Mouse (Mus musculus) forebrain, embryonic 15.5 days (tissue): ENCODE measurements around the gene Sult5a1. TPM values are rescaled to one million over a fixed set of nuclear protein-coding genes. Genes with fewer than 3 reads are reported as not detected.
"Not testable (repeated sequence)": the region's sequence is repeated elsewhere in the genome, so short reads cannot be mapped to it uniquely, and the experiment has no call there.

Experiments
- ATAC-seq: fragments of 200-750 bp; cut with Nextera tagmentation; replicated peaks from 2 replicates; pipeline ENCODE4 v1.8.0; 2017; ENCODE audit warnings: mild to moderate bottlenecking, moderate TSS enrichment, moderate library complexity
- H3K27ac ChIP-seq: fragments of 300-500 bp; sonication (generic); replicated peaks from 2 replicates; pipeline ENCODE4 v1.5.1; 2015; ENCODE audit warnings: mild to moderate bottlenecking, inconsistent platforms
- H3K27me3 ChIP-seq: fragments of 300-500 bp; sonication (generic); 2 replicates; pipeline ENCODE4 v1.6.1; 2015; ENCODE audit warnings: inconsistent platforms
- H3K36me3 ChIP-seq: fragments of 300-500 bp; sonication (generic); 2 replicates; pipeline ENCODE4 v1.6.1; 2015; ENCODE audit warnings: mild to moderate bottlenecking, inconsistent platforms
- H3K4me1 ChIP-seq: fragments of 300-500 bp; sonication (generic); 2 replicates; pipeline ENCODE4 v1.6.1; 2015; ENCODE audit warnings: inconsistent platforms
- H3K4me2 ChIP-seq: fragments of 300-500 bp; sonication (generic); replicated peaks from 2 replicates; pipeline ENCODE4 v1.6.1; 2015; ENCODE audit warnings: mild to moderate bottlenecking, inconsistent platforms
- H3K4me3 ChIP-seq: fragments of 300-500 bp; sonication (generic); 2 replicates; pipeline ENCODE4 v1.5.1; 2015; ENCODE audit warnings: mild to moderate bottlenecking, inconsistent platforms
- H3K9ac ChIP-seq: fragments of 300-500 bp; sonication (generic); replicated peaks from 2 replicates; pipeline ENCODE4 v1.6.1; 2015; ENCODE audit warnings: mild to moderate bottlenecking, inconsistent platforms
- H3K9me3 ChIP-seq: fragments of 300-500 bp; sonication (generic); 2 replicates; pipeline ENCODE4 v1.6.1; 2016; ENCODE audit warnings: inconsistent platforms
- WGBS: fragments of 180-500 bp; shearing (Covaris S2); methylation state at CpG from one replicate; pipeline ENCODE4 v1.1.7; 2015; ENCODE audit warnings: mixed read lengths; 5-methylcytosine and 5-hydroxymethylcytosine counted together
- polyA plus RNA-seq: library from polyadenylated mRNA; unstranded; fragments of >200 nt; fragmentation: Nextera tagmentation; extraction: Ambion mirVana; gene quantifications from 2 replicates; pipeline ENCODE4 v1.2.1, GENCODE M21; 2015

The Sult5a1 gene
- 0.69 and 1.0 TPM in 2 replicates for polyA plus RNA-seq

DNA sequence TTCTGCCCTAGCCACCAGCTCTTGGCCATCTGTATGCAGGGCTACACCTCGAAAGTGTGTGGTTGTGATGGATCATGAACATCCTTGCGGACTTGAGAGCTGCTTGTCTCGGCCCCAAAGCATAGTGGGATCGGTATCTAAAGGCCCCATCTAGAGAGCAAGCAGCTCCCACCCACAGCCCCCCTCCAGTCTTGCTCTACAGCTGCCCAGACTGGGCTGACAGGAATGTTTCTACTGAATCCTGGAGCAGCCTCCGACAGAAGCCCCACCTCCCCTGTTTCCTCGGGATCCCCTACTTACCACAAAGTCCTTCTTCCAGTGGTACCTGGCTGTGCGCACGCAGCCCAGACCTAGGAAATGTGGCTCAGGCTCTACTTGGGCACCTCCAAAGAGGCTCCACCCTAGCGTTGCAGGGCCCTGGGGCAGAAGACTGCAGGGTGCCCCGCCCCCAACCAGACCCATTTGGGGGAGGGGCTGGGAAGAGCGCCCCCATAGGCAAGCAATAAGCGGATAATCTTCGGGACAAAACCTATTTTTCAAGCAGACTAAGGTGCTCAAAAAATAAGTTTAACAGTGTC, at the start of gene Sult5a1:
TSS of gene Sult5a1 (minus strand) at position 428 of the 578 bp plus-strand sequence.
- Histone ChIP-seq H3K4me1 (no peaks in the 10 kb centered on the region), H3K9me3 (no peaks in the 10 kb centered on the region), H3K36me3 (no peaks in the 10 kb centered on the region), H3K27me3 (no peaks in the 10 kb centered on the region), H3K4me3 (no peak within 1 kb of the TSS), H3K4me2 (no peak within 1 kb of the TSS), H3K9ac (no peak within 1 kb of the TSS), H3K27ac (no peak within 1 kb of the TSS)
- 35% methylated on average over 13 of the region's 13 CpGs for WGBS
- no peak for ATAC-seq

DNA sequence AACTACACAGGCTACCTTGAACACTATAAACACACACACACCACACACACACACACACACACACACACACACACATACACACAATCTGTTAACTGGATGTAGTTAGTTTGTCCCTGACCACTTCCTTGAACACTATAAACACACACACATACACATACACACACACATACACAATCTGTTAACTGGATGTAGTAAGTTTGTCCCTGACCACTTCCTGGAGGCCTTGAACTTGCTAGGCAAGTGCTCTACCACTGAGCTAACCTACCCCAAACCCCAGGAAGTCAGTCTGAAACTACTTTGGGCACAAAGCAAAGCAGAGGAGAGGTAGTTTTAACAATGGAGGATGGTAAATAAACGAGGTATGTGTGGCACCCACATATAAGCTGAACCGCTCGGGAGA, 45.5 kb upstream of the Sult5a1 start:
- no peaks in the 10 kb centered on the region for H3K9me3 ChIP-seq
- peaks cover 32% of the 10 kb centered on the region for H3K36me3 ChIP-seq
- no peak for ATAC-seq
- no peak overlapping the region for H3K9ac ChIP-seq
- no peaks in the 10 kb centered on the region for H3K27me3 ChIP-seq
- no peak overlapping the region for H3K4me2 ChIP-seq
- WGBS: 87% methylated on average over 3 of the region's 3 CpGs
- no peak overlapping the region for H3K4me3 ChIP-seq
- no peaks in the 10 kb centered on the region for H3K4me1 ChIP-seq
- H3K27ac ChIP-seq: no peak overlapping the region

DNA sequence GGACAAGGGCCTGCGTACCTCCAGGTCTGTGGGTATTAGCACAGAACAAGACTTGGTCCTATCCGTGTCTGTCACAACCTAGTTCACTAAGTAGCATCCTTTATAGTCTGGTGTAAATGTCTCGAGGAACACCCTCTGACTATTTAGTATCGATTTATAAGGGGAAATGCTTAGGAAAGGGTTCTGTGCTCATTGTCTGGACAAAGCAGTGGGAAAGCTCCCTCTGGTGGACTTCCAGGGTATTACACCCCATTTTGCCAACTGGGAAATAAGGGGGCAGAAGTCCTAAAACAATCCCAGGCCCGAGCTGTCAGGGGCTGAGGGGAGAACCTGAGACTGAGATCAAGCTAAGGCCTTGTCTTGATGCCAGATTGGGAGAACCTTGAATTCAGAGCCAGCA, 44.2 kb upstream of the Sult5a1 start:
- Histone ChIP-seq H3K4me3 (no peak overlapping the region), H3K27ac (no peak overlapping the region), H3K27me3 (no peaks in the 10 kb centered on the region), H3K9me3 (no peaks in the 10 kb centered on the region), H3K4me1 (no peaks in the 10 kb centered on the region), H3K4me2 (no peak overlapping the region), H3K36me3 (peaks cover 20% of the 10 kb centered on the region), H3K9ac (no peak overlapping the region)
- WGBS: 23% methylated on average over 5 of the region's 5 CpGs
- peak; percentile 64 for ATAC-seq

DNA sequence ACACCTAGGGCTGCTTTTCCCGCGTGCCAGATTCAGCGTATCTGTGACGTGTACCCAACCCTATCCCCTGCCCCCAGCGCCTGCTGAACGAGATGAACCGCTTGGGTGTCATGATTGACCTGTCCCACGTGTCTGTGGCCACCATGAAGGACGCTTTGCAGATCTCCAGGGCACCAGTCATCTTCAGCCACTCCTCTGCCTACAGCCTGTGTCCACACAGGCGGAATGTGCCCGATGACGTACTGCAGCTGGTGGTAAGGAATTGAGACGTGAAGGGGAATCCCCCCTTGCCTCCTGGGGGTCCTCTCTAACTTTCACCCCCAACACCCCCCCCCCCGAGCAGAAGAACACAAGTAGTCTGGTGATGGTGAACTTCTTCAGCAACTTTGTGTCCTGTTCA, 41.7 kb upstream of the Sult5a1 start:
- Histone ChIP-seq H3K27ac (no peak overlapping the region), H3K36me3 (0 out of 2 replicates have a peak, but pooled peaks cover 4% of the 10 kb centered on the region), H3K9me3 (no peaks in the 10 kb centered on the region), H3K27me3 (no peaks in the 10 kb centered on the region), H3K4me1 (no peaks in the 10 kb centered on the region), H3K4me2 (no peak overlapping the region), H3K4me3 (no peak overlapping the region), H3K9ac (no peak overlapping the region)
- ATAC-seq: no peak
- 72% methylated on average over 14 of the region's 14 CpGs for WGBS

DNA sequence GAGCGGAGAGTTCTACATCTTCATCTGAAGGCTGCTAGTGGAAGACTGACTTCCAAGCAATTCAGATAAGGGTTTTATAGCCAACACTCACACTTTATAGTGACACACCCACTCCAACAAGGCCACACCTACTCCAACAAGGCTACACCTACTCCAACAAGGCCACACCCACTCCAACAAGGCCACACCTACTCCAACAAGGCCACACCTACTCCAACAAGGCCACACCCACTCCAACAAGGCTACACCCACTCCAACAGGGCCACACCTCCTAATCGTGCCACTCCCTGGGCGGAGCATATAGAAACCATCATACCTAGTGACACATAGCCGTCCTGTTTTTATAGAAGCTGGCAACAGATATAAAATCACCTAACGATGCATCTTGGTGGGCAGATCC, 38.9 kb upstream of the Sult5a1 start:
- ATAC-seq, H3K27me3 ChIP-seq, H3K9me3 ChIP-seq: not testable (repeated sequence)

DNA sequence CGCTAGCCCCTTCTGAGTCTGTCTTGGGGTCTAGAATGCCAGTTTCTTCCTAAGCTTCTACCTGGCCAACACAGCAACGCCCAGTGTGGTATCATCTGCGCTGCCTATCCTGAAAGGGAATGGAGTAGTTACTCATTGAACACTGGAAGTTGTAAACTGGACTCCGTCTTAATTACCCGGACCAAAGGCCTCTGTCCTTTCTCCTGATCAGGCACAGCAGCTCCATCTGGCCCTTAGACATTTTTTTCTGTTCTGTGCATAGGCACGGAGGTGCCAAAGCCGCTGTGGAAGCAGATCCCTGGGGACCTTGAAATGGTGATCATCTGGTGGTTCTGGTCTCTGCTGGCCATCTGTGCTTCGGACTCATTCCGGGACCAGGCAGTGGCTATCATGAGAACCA, 35.7 kb upstream of the Sult5a1 start:
- H3K9ac ChIP-seq: no peak overlapping the region
- no peak overlapping the region for H3K27ac ChIP-seq
- H3K9me3 ChIP-seq: no peaks in the 10 kb centered on the region
- no peak overlapping the region for H3K4me3 ChIP-seq
- no peak for ATAC-seq
- 93% methylated on average over 9 of the region's 9 CpGs for WGBS
- H3K4me1 ChIP-seq: no peaks in the 10 kb centered on the region
- H3K4me2 ChIP-seq: no peak overlapping the region
- H3K36me3 ChIP-seq: no peaks in the 10 kb centered on the region
- H3K27me3 ChIP-seq: no peaks in the 10 kb centered on the region

More for the DNA sequence above, 38.9 kb upstream of the Sult5a1 start:
- H3K36me3 ChIP-seq, H3K4me2 ChIP-seq, H3K9ac ChIP-seq, H3K27ac ChIP-seq, H3K4me1 ChIP-seq, H3K4me3 ChIP-seq: not testable (repeated sequence)
- WGBS: 80% methylated on average over 5 of the region's 5 CpGs

DNA sequence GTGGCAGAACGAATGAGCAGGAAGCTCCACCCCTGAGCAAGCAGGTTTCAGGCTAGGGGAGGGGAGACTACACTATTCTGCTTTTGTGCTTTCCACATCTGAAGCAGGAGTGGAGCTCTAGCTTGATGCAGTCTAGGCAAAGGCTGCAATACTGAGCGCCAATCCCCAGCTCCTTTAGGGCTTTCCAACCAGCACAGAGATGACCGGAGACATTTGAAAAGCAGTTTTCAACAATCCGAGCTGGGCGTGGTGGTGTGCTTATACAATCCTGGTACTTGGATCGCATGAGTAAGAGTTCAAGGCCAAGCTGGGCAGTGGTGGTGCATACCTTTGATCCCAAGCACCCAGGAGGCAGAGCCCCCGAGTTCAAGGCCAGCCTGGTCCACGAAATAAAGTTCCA, 33.8 kb upstream of the Sult5a1 start:
- H3K4me3 ChIP-seq: no peak overlapping the region
- no peak overlapping the region for H3K27ac ChIP-seq
- no peaks in the 10 kb centered on the region for H3K9me3 ChIP-seq
- no peak for ATAC-seq
- no peaks in the 10 kb centered on the region for H3K27me3 ChIP-seq
- H3K4me2 ChIP-seq: no peak overlapping the region
- H3K4me1 ChIP-seq: no peaks in the 10 kb centered on the region
- no peaks in the 10 kb centered on the region for H3K36me3 ChIP-seq
- 61% methylated on average over 8 of the region's 8 CpGs for WGBS
- H3K9ac ChIP-seq: no peak overlapping the region

DNA sequence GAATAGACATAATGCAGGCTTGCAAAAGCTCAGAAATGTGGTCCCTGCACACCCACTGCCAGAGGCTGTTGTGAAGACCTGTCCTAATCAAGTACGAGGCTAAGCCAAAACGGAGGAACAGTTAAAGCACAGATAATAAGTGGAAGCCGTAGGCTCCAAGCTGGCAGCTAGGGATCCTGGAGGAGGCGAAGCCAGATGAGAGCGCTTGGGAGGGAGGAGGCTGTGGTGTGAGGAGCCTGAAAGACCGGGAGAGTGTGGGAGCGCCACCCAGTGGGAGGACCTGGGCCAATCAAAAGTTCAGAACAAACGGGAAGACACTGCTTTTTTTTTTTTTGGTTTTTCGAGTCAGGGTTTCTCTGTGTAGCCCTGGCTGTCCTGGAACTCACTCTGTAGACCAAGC, 32.6 kb upstream of the Sult5a1 start:
- Histone ChIP-seq H3K27me3 (no peaks in the 10 kb centered on the region), H3K4me2 (no peak overlapping the region), H3K4me1 (no peaks in the 10 kb centered on the region), H3K4me3 (no peak overlapping the region), H3K36me3 (no peaks in the 10 kb centered on the region), H3K9me3 (no peaks in the 10 kb centered on the region), H3K9ac (no peak overlapping the region), H3K27ac (no peak overlapping the region)
- WGBS: 0% methylated on average over 9 of the region's 9 CpGs
- no peak for ATAC-seq

DNA sequence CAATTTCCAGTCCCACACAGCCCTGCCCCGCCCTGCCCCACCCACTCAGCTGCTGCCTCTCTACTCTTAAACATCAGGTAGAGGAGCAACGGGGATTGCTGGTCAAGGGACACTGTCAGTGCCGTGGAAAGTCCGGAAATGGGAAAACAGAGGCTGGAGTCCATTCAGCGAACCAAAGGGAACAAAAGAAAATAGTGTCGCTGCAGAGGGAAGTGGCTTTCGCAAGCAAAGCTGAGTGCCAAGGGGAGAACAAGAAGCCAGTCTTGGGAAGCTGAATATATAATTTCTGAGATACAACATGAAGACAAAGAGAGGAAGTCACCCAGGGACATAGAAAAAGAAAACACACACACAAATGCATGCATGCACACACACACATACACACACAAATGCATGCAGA, 30.7 kb upstream of the Sult5a1 start:
- no peaks in the 10 kb centered on the region for H3K4me1 ChIP-seq
- WGBS: 71% methylated on average over 7 of the region's 7 CpGs
- ATAC-seq: no peak
- no peaks in the 10 kb centered on the region for H3K9me3 ChIP-seq
- no peaks in the 10 kb centered on the region for H3K36me3 ChIP-seq
- no peak overlapping the region for H3K9ac ChIP-seq
- no peak overlapping the region for H3K4me3 ChIP-seq
- H3K4me2 ChIP-seq: no peak overlapping the region
- no peak overlapping the region for H3K27ac ChIP-seq
- H3K27me3 ChIP-seq: no peaks in the 10 kb centered on the region

DNA sequence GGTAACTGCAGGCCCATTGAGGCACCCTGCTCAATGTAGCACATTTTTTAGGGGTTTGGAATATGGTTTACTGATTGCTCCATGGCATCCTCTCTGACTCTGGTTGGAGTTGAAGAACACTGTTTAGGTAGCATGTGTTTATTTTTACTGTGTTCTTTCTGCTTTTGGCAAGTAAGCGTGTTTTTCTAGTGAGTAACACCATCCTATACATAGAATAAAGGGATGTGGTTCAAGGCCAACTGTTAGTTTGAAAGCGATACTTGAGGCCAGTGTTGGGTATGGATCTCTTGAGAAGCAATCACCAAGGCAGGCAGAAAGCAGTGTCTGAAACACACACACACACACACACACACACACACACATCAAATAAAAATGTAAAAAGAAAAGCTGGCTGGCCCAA, 29.9 kb upstream of the Sult5a1 start:
- H3K4me1 ChIP-seq: no peaks in the 10 kb centered on the region
- no peak overlapping the region for H3K4me2 ChIP-seq
- H3K9me3 ChIP-seq: no peaks in the 10 kb centered on the region
- no peaks in the 10 kb centered on the region for H3K36me3 ChIP-seq
- ATAC-seq: no peak
- no peak overlapping the region for H3K4me3 ChIP-seq
- no peaks in the 10 kb centered on the region for H3K27me3 ChIP-seq
- H3K9ac ChIP-seq: no peak overlapping the region
- WGBS: 87% methylated on average over 2 of the region's 2 CpGs
- no peak overlapping the region for H3K27ac ChIP-seq

DNA sequence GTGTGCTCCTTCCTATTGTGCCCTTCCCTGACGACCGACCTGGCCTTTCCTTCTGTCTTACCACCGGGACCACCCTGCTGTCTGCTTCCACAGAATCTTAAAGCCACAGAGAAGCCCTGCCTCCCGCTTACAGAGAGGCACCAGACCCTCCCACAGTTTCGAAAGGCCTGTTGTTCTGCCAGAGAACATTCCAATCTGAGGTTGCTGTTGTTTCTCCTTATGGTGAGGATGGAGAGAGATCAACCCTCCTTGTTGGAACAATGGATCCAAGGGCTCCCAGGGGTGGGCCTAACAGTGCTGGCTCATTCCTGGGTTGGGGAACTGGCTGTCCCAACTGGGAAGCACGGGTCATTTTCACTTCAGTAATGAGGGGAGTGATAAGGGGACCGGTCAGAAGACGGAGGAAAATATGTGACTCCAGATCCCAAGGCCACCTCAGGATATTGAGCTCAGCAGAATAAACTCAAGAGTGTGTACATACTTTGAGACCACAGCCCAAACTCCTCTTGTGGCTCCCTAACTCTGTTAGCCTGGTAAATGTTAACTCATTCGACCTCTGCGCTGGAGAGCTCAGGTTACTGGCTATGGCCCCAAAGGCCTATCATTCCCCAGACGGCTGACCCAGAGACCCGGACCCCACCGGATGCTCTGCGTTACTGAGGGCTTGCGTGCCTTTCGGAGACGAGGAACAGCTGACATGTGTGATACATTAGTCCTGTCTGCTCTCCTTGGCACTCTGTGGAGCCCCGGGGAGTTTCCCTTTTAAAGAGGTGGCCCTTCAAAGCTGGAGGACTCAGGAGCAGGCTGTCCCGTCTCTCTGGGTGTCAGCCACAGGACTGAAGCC, 27.7 kb upstream of the Sult5a1 start, which contains the start of gene Dpep1:
TSS of gene Dpep1 (plus strand) at position 677 of the 844 bp plus-strand sequence.
- no peak for ATAC-seq
- H3K27ac ChIP-seq: no peak within 1 kb of the TSS
- no peaks in the 10 kb centered on the region for H3K9me3 ChIP-seq
- H3K36me3 ChIP-seq: no peaks in the 10 kb centered on the region
- 59% methylated on average over 19 of the region's 19 CpGs for WGBS
- no peak within 1 kb of the TSS for H3K9ac ChIP-seq
- H3K27me3 ChIP-seq: no peaks in the 10 kb centered on the region
- no peaks in the 10 kb centered on the region for H3K4me1 ChIP-seq
- no peak within 1 kb of the TSS for H3K4me3 ChIP-seq
- H3K4me2 ChIP-seq: no peak within 1 kb of the TSS

DNA sequence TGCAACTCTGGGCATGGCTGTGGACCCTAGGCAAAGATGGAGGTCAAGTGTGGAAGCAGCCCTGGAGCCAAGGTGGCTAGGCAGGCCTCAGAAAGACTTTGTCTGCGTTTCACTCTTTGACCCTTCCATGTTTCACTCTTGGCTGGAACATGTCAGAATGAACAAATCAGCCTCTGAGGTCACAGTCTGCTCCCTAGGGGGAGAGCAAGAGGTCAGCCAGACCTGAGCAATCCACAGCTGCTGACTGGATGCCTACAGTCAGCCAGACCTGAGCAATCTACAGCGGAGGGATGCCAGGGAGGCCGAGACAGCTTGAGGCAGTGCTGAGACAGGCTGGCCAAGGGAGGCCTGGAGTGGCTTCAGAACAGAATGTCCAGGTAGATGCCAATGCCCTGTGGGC, 23.3 kb upstream of the Sult5a1 start:
- 81% methylated on average over 3 of the region's 3 CpGs for WGBS
- H3K9ac ChIP-seq: no peak overlapping the region

More for the DNA sequence above, 23.3 kb upstream of the Sult5a1 start:
- Histone ChIP-seq H3K4me3 (no peak overlapping the region), H3K27me3 (no peaks in the 10 kb centered on the region), H3K36me3 (no peaks in the 10 kb centered on the region), H3K27ac (no peak overlapping the region), H3K4me1 (no peaks in the 10 kb centered on the region), H3K4me2 (no peak overlapping the region), H3K9me3 (no peaks in the 10 kb centered on the region)
- no peak for ATAC-seq
